Mouse (Mus musculus) hindbrain, embryonic 14.5 days (tissue): ENCODE measurements around the gene Ak9. TPM values are rescaled to one million over a fixed set of nuclear protein-coding genes. Genes with fewer than 3 reads are reported as not detected.

ENCODE experiments used
- ATAC-seq: fragments of 200-750 bp; cut with Nextera tagmentation; 2 replicates; pipeline ENCODE4 v1.8.0; 2017; ENCODE audit warnings: moderate number of reproducible peaks, mild to moderate bottlenecking, moderate TSS enrichment, moderate library complexity; ENCODE audit not compliant: low FRiP score
- DNase-seq: peaks from one replicate; pipeline ENCODE4 v3.0.0-alpha.2; 2015; ENCODE audit warnings: low spot score
- H3K27ac ChIP-seq: fragments of 300-500 bp; sonication (generic); 2 replicates; pipeline ENCODE4 v1.5.1; 2014; ENCODE audit warnings: mild to moderate bottlenecking, moderate library complexity
- H3K27me3 ChIP-seq: fragments of 300-500 bp; sonication (generic); 2 replicates; pipeline ENCODE4 v1.6.1; 2014; ENCODE audit warnings: mild to moderate bottlenecking, low read length, mixed read lengths; ENCODE audit not compliant: control insufficient read depth, insufficient read depth
- H3K36me3 ChIP-seq: fragments of 300-500 bp; sonication (generic); replicated peaks from 2 replicates; pipeline ENCODE4 v1.6.1; 2014; ENCODE audit not compliant: control insufficient read depth, insufficient read depth
- H3K4me1 ChIP-seq: fragments of 300-500 bp; sonication (generic); replicated peaks from 2 replicates; pipeline ENCODE4 v1.6.1; 2014; ENCODE audit warnings: antibody characterized with exemption, low read length, mixed read lengths; ENCODE audit not compliant: control insufficient read depth, insufficient read depth
- H3K4me2 ChIP-seq: fragments of 300-500 bp; sonication (generic); replicated peaks from 2 replicates; pipeline ENCODE4 v1.6.1; 2014; ENCODE audit warnings: mild to moderate bottlenecking, moderate library complexity
- H3K4me3 ChIP-seq: fragments of 300-500 bp; sonication (generic); replicated peaks from 2 replicates; pipeline ENCODE4 v1.5.1; 2014; ENCODE audit warnings: mild to moderate bottlenecking, low read length
- H3K9ac ChIP-seq: fragments of 300-500 bp; sonication (generic); 2 replicates; pipeline ENCODE4 v1.6.1; 2014
- H3K9me3 ChIP-seq: fragments of 300-500 bp; sonication (generic); 2 replicates; pipeline ENCODE4 v1.6.1; 2016; ENCODE audit warnings: low read length; ENCODE audit not compliant: control insufficient read depth
- WGBS: fragments of 180-500 bp; shearing (Covaris S2); extraction: QIAGEN DNeasy Blood & Tissue Kit; methylation state at CpG from one replicate; pipeline ENCODE4 v1.1.7; 2014; 5-methylcytosine and 5-hydroxymethylcytosine counted together
- polyA plus RNA-seq: library from polyadenylated mRNA; unstranded; fragments of >200 nt; fragmentation: Nextera tagmentation; extraction: Ambion mirVana; gene quantifications from 2 replicates; pipeline ENCODE4 v1.2.1, GENCODE M21; 2014

Ak9 gene
- polyA plus RNA-seq, 1 experiment from 2014 or later = 0.37 TPM

DNA sequence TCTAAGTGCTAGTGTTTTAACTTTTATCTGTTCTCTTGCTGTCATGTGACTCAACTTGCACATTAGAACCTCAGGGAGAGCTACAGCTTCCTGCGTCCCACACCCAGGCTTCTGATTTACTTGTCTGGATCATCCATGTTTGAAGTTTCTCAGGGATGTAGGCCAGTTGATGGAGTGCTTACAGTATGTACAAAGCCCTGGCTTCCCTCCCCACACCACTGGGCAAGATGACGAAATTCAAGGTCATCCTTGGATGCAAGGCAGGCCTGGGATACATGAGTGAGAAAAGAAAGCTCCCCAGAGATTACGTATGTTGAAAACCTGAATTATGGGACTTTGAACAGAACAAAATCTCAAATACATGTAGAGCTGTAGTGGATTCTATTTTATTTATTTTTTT is 149.0 kb downstream of the Ak9 start:
- Histone ChIP-seq H3K27me3 (no peaks in the 10 kb centered on the region), H3K9me3 (no peaks in the 10 kb centered on the region), H3K4me2 (no peak overlapping the region), H3K4me1 (peaks cover 18% of the 10 kb centered on the region), H3K36me3 (peaks cover 39% of the 10 kb centered on the region), H3K27ac (no peak overlapping the region), H3K9ac (no peak overlapping the region), H3K4me3 (no peak overlapping the region)
- 93% methylated on average over 3 of the region's 3 CpGs for WGBS
- DNase-seq (no peak), ATAC-seq (no peak)

GRCm38 (mm10) chr10:41459990-41460389 is 156.2 kb downstream of the Ak9 start:
- Histone ChIP-seq H3K27ac (no peak overlapping the region), H3K9me3 (no peaks in the 10 kb centered on the region), H3K9ac (no peak overlapping the region), H3K36me3 (peaks cover 61% of the 10 kb centered on the region), H3K4me2 (no peak overlapping the region), H3K27me3 (no peaks in the 10 kb centered on the region), H3K4me3 (no peak overlapping the region), H3K4me1 (no peaks in the 10 kb centered on the region; the same call in 1 of the 2 replicates)
- WGBS = 91% methylated on average over 4 of the region's 4 CpGs
- no peak for ATAC-seq
- DNase-seq = no peak

GRCm38 (mm10) chr10:41460501-41460900 is 156.7 kb downstream of the Ak9 start:
- H3K27me3 ChIP-seq = no peaks in the 10 kb centered on the region
- DNase-seq = no peak
- WGBS = 39% methylated on average over 2 of the region's 2 CpGs
- ATAC-seq = no peak
- H3K4me2 ChIP-seq = no peak overlapping the region
- H3K36me3 ChIP-seq = peaks cover 59% of the 10 kb centered on the region
- no peaks in the 10 kb centered on the region for H3K9me3 ChIP-seq
- H3K4me1 ChIP-seq = no peaks in the 10 kb centered on the region; the same call in 1 of the 2 replicates
- H3K27ac ChIP-seq = no peak overlapping the region
- H3K9ac ChIP-seq = no peak overlapping the region
- H3K4me3 ChIP-seq = no peak overlapping the region

GRCm38 (mm10) chr10:41461057-41461722 is 157.4 kb downstream of the Ak9 start:
- WGBS = 87% methylated on average over 3 of the region's 3 CpGs
- Histone ChIP-seq H3K27me3 (no peaks in the 10 kb centered on the region), H3K27ac (no peak overlapping the region), H3K9me3 (no peaks in the 10 kb centered on the region), H3K4me1 (no peaks in the 10 kb centered on the region; the same call in 1 of the 2 replicates), H3K4me2 (no peak overlapping the region), H3K4me3 (no peak overlapping the region), H3K36me3 (peaks cover 59% of the 10 kb centered on the region), H3K9ac (no peak overlapping the region)
- DNase-seq (no peak), ATAC-seq (no peak)

GRCm38 (mm10) chr10:41464401-41464955 is 160.7 kb downstream of the Ak9 start:
- DNase-seq (no peak), ATAC-seq (peak; percentile 27; the same call in 1 of the 2 replicates)
- H3K36me3 ChIP-seq = peaks cover 38% of the 10 kb centered on the region

DNA sequence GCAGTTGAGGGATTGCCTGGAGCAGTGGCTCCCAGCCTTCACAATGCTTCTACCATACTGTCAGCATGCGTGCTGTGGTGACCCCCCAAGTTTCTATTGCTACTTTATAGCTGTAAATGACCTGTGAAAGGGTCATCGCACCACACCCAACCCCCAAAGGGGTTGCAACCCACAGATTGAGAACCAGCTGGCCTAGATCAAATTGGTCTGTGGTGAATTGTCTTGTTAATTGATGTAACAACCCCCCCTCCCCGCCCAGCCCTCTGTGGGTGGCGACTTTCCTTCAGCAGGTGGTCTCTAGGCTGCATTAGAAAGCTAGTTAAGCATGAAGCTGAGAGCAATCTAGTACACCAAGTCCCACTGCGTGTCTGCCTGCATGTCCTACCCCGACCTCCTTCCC is 163.5 kb downstream of the Ak9 start:
- WGBS = 23% methylated on average over 6 of the region's 6 CpGs
- Histone ChIP-seq H3K27me3 (no peaks in the 10 kb centered on the region), H3K4me2 (no peak overlapping the region), H3K27ac (no peak overlapping the region), H3K4me1 (no peaks in the 10 kb centered on the region), H3K9ac (no peak overlapping the region), H3K9me3 (no peaks in the 10 kb centered on the region), H3K36me3 (peaks cover 32% of the 10 kb centered on the region), H3K4me3 (no peak overlapping the region)
- DNase-seq = no peak
- no peak for ATAC-seq

More at GRCm38 (mm10) chr10:41464401-41464955, 160.7 kb downstream of the Ak9 start:
- Histone ChIP-seq H3K9me3 (no peaks in the 10 kb centered on the region), H3K27ac (no peak overlapping the region), H3K4me3 (no peak overlapping the region), H3K27me3 (no peaks in the 10 kb centered on the region), H3K4me2 (no peak overlapping the region), H3K4me1 (no peaks in the 10 kb centered on the region; the same call in 1 of the 2 replicates), H3K9ac (no peak overlapping the region)
- WGBS = 31% methylated on average over 15 of the region's 15 CpGs

DNA sequence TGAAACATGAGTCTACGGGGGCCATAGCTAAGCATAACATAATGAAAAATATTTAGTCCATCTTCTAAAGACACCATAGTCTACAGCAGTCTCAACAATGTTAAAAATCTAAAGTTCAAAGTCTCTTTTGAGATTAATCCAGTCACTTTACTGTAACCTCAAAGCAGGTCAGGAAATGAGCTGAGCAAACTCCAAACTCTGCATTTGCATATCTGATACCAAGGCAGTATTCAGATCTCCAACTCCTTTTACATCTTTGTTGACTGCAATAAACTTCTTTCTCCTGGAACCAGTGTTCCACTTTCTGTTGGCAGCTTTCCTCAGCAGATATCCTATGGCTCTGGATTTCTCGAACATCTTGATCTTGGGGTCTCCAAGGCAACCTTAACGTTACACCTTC is 166.9 kb downstream of the Ak9 start:
- Histone ChIP-seq H3K36me3 (peaks cover 13% of the 10 kb centered on the region), H3K9me3 (no peaks in the 10 kb centered on the region), H3K27me3 (no peaks in the 10 kb centered on the region), H3K4me1 (0 out of 2 replicates have a peak, but pooled peaks cover under 1% of the 10 kb centered on the region), H3K27ac (no peak overlapping the region), H3K4me2 (no peak overlapping the region), H3K4me3 (no peak overlapping the region), H3K9ac (no peak overlapping the region)
- ATAC-seq (no peak), DNase-seq (no peak)
- WGBS = 88% methylated on average over 3 of the region's 3 CpGs

DNA sequence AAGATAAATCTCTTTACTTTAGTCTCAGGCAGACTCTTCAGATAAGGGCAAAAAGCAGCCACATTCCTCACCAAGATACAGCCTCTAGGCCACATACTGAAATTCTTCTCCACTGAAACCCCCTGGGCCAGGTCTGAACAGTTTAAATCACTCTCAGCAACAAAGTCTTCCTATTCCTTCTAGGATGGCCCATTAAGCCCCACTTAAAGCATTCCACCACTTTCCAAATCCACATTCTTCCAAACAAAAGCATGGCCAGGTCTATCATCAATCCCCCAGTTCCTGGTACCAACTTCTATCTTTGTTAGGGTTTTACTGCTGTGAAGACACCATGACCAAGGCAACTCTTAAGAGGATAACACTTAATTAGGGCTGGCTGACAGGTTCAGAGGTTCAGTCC is 168.8 kb downstream of the Ak9 start:
- no peak for ATAC-seq

GRCm38 (mm10) chr10:41472962-41473481 is 169.2 kb downstream of the Ak9 start:
- Histone ChIP-seq H3K4me3 (no peak overlapping the region), H3K4me1 (peaks cover 13% of the 10 kb centered on the region; the same call in 1 of the 2 replicates), H3K9me3 (no peaks in the 10 kb centered on the region), H3K36me3 (no peaks in the 10 kb centered on the region), H3K4me2 (no peak overlapping the region), H3K27me3 (no peaks in the 10 kb centered on the region), H3K27ac (no peak overlapping the region), H3K9ac (no peak overlapping the region)
- ATAC-seq (no peak), DNase-seq (no peak)
- WGBS = 74% methylated on average over 5 of the region's 5 CpGs

More for the DNA sequence above, 168.8 kb downstream of the Ak9 start:
- H3K9ac ChIP-seq = no peak overlapping the region
- H3K27me3 ChIP-seq = no peaks in the 10 kb centered on the region
- no peak for DNase-seq
- H3K4me2 ChIP-seq = no peak overlapping the region
- peaks cover 13% of the 10 kb centered on the region; the same call in 1 of the 2 replicates for H3K4me1 ChIP-seq
- H3K36me3 ChIP-seq = no peaks in the 10 kb centered on the region
- H3K9me3 ChIP-seq = no peaks in the 10 kb centered on the region
- H3K27ac ChIP-seq = no peak overlapping the region
- no peak overlapping the region for H3K4me3 ChIP-seq
